Mouse (Mus musculus) heart, adult 8-10 months (tissue): ENCODE data around the gene Irf5. TPM values are rescaled to one million over a fixed set of nuclear protein-coding genes. Genes with fewer than 3 reads are reported as not detected.

Experiments
- DNase-seq: peaks from one replicate; pipeline ENCODE4 v3.0.0; 2022; ENCODE audit warnings: low spot score
- total RNA-seq, 4 experiments: library from RNA; stranded (reverse); gene quantifications; 2 replicates each; pipeline ENCODE4 v1.2.4; 2022

Irf5 gene
- total RNA-seq = 1 to 10 TPM; 2.0 to 4.0 (median 2.4) TPM

GRCm38 (mm10) chr6:29526281-29527251 is at the start of gene Irf5:
TSS of gene Irf5 (plus strand) at chr6:29526625.
- DNase-seq = no peak

GRCm38 (mm10) chr6:29482691-29483090 is 43.7 kb upstream of the Irf5 start:
- no peak for DNase-seq

- no peak for DNase-seq
Observed at GRCm38 (mm10) chr6:29484716-29485559, 41.5 kb upstream of the Irf5 start.

GRCm38 (mm10) chr6:29485951-29486350 is 40.5 kb upstream of the Irf5 start:
- no peak for DNase-seq

- peak; percentile 21 for DNase-seq
Observed at GRCm38 (mm10) chr6:29494101-29494500, 32.3 kb upstream of the Irf5 start.

- DNase-seq = no peak
Observed at GRCm38 (mm10) chr6:29496270-29496669, 30.2 kb upstream of the Irf5 start.

GRCm38 (mm10) chr6:29497791-29498190 is 28.6 kb upstream of the Irf5 start:
- DNase-seq = no peak

GRCm38 (mm10) chr6:29500177-29500576 is 26.2 kb upstream of the Irf5 start:
- DNase-seq = no peak

GRCm38 (mm10) chr6:29500810-29501209 is 25.6 kb upstream of the Irf5 start:
- DNase-seq = no peak

- DNase-seq = no peak
Observed at GRCm38 (mm10) chr6:29501599-29501998, 24.8 kb upstream of the Irf5 start.

- no peak for DNase-seq
Observed at GRCm38 (mm10) chr6:29505493-29505892, 20.9 kb upstream of the Irf5 start.

GRCm38 (mm10) chr6:29506834-29507233 is 19.6 kb upstream of the Irf5 start:
- no peak for DNase-seq

- no peak for DNase-seq
Observed at GRCm38 (mm10) chr6:29507447-29508309, 18.7 kb upstream of the Irf5 start, which contains the start of gene Kcp. TSS of gene Kcp (minus strand) at chr6:29507952.

GRCm38 (mm10) chr6:29509086-29509485 is 17.3 kb upstream of the Irf5 start:
- no peak for DNase-seq

- no peak for DNase-seq
Observed at GRCm38 (mm10) chr6:29513284-29513683, 13.1 kb upstream of the Irf5 start.

- DNase-seq = peak; percentile 68
Observed at GRCm38 (mm10) chr6:29517139-29517538, 9.3 kb upstream of the Irf5 start.

- DNase-seq = no peak
Observed at GRCm38 (mm10) chr6:29522626-29523300, 3.7 kb upstream of the Irf5 start.

GRCm38 (mm10) chr6:29523301-29524033 is 3.0 kb upstream of the Irf5 start:
- no peak for DNase-seq

- peak; percentile 38 for DNase-seq
Observed at GRCm38 (mm10) chr6:29524034-29524489, 2.4 kb upstream of the Irf5 start.

- DNase-seq = no peak
Observed at GRCm38 (mm10) chr6:29525256-29525655, 1.2 kb upstream of the Irf5 start.
